Mouse (Mus musculus): ENCODE results near the gene Pon3.
"Not testable (repeated sequence)": the region's sequence is repeated elsewhere in the genome, so short reads cannot be mapped to it uniquely, and the experiment has no call there.

Gene Pon3

DNA sequence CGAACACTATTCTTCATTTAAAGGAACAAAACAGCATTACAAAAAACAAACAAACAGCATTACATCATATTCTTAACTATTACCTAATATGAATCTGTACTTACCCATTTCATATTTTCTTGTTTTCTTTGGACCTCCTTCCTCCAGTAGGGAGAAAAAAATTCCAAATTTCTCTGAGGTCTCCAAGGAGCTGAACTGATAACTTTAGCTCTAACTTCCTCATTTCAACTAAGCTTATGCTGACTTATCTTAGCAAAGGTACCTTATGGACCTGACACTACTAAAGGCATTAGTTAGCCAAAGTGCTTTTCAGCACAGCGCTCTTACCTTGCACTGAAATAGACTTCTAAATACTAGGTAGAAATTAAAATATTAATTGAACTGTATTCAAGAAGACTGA is 1.2 kb downstream of the Pon3 start:
- no peak for DNase-seq (ENCODE audit: low read depth, low spot score)

GRCm38 (mm10) chr6:5245926-5246325 is 10.2 kb downstream of the Pon3 start:
- no peak for DNase-seq (ENCODE audit: low read depth, low spot score)

DNA sequence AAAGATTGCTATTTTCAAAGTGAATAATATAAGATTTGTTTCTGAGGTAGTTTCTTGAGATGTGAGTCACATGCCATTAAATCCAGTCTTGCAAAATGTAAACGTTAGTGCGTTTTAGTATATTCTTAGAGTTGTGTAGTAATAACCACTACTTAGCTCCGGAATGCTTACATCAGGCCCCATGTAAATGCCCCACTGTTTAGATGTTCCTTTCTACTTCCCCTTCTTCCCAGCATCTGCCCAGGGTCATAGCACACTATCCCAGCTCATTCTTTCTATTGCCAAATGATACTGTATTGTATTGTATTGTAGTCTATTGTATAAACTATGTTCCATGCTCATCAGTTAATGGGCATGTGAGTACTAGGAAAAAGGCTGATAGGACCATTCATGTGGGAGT is 17.3 kb downstream of the Pon3 start:
- DNase-seq (ENCODE audit: low read depth, low spot score): no peak

GRCm38 (mm10) chr6:5237510-5237909 is 18.6 kb downstream of the Pon3 start:
- no peak for DNase-seq (ENCODE audit: low read depth, low spot score)

DNA sequence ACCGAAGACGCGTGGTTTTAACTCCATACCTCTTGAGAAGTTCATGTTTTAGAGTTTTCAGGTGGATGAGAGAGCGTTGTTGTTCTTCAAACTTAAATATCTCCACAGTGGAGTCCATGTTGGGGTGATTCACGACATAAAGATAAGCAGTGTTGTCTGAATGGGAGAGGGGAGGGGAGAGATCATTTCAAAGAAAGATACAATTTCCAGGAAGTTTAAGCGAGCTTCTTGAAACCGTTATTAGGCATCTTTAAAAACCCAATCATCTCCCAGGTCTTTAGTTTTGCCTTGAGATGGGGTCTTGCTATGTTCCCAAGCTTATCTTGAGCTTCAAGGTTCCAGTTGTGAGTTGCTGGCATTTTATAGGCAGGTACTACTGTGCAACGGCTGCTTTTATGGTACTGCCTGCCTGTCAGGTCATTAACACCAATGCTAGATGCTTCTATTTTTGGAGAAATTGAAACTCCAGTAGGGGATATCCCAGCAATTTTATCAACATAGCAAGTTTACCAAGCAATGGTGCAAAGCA is 19.2 kb downstream of the Pon3 start:
- no peak for DNase-seq (ENCODE audit: low read depth, low spot score)

GRCm38 (mm10) chr6:5234563-5234962 is 21.5 kb downstream of the Pon3 start:
- no peak for DNase-seq (ENCODE audit: low read depth, low spot score)

- no peak for DNase-seq (ENCODE audit: low read depth, low spot score)
Observed at GRCm38 (mm10) chr6:5233812-5234211, 22.3 kb downstream of the Pon3 start.

DNA sequence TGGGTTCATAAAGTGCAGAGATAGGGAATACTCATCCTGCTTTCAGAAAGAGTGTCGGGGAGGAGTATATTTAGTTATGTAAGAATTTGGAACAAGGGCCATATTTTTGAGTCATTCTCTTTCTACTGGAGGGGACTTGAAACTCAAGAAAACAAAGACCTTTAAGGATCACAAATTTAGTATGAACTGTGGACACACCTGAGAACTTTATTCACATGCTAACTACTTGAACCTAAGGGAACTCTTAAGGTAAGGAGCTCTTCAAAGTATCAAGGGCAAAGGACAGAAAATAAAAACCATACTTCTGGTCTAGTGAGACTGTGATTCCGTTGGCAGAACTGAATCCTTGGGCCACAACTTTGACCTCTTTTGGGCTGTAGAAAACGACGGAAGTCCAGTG is 24.1 kb downstream of the Pon3 start:
- DNase-seq (ENCODE audit: low read depth, low spot score): no peak

DNA sequence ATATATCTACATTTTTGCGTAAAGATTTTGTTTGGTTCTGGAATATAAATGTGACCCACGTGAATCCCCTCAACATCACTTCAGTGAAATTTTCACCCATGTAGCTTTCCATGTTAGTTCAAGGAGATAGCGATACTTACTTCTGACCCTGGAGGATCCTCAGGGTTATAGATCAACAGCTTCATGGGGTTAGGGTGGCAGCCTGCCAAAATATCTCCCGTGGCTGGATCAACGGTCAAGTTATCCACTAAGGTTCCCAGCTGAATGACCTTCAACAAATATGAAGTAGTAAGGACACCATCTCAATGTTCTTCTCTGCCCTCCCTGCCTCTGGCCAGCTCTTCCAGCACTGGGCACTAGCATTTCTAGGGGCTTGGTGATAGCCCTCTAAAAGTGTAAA is 25.8 kb downstream of the Pon3 start:
- DNase-seq (ENCODE audit: low read depth, low spot score): no peak

DNA sequence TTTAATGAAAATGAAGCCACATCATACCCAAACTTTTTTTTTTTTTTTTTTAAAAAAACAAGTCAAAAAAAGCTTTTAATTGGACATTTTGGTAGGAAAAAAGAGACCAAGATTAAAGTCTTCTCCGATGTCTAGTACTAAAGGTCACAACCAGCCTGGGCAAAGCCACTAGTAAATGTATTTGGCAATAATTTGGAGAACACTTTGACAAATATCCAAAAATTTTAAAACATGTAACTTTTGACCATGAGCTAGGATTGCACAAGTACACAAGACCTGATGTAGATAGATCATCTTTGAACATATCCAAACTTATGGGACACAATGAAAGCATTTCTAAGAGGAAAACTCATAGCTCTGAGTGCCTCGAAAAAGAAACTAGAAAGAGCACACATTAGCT is 32.5 kb downstream of the Pon3 start:
- DNase-seq (ENCODE audit: low read depth, low spot score): not testable (repeated sequence)

DNA sequence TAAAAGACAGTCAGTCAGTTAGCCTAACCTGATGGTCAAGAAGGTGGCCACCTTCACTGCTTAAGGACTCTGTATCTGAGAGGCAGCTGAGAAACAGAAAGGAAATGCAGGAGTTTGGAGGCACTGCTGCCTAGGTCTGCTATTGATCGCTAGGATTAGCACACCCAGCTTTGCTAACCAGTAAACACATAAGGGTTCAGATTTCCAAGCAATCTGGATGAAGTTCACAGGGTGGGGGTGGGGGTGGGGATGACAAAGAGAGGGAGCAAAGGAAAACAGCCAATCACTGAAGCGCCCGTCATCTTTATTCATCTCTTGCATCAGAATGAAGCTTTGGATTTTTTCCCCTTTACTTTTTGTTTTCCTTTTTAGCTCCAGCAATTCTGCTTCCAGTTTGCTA is 34.0 kb downstream of the Pon3 start:
- no peak for DNase-seq (ENCODE audit: low read depth, low spot score)

DNA sequence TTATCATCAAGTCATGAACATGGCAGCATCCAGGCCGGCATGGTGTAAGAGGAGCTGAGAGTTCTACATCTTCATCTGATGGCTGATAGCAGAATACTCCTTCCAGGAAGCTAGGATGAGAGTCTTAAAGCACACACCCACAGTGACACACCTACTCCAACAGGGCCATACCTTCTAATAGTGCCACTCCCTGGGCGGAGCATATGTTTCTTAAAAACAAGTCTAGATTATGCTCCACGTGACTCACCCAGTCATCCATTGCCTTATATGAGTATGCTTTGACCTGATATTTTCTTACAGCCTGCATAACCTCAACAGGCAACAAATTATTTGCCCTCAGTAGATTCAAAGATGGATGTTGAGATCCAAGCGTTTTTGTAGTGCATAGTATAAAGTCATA is 37.9 kb downstream of the Pon3 start:
- no peak for DNase-seq (ENCODE audit: low read depth, low spot score)

GRCm38 (mm10) chr6:5207817-5208216 is 48.3 kb downstream of the Pon3 start:
- DNase-seq (ENCODE audit: low read depth, low spot score): no peak

- DNase-seq (ENCODE audit: low read depth, low spot score): no peak
Observed at GRCm38 (mm10) chr6:5199916-5200315, 56.2 kb downstream of the Pon3 start.

GRCm38 (mm10) chr6:5199376-5199905 is 56.6 kb downstream of the Pon3 start:
- no peak for DNase-seq (ENCODE audit: low read depth, low spot score)

DNA sequence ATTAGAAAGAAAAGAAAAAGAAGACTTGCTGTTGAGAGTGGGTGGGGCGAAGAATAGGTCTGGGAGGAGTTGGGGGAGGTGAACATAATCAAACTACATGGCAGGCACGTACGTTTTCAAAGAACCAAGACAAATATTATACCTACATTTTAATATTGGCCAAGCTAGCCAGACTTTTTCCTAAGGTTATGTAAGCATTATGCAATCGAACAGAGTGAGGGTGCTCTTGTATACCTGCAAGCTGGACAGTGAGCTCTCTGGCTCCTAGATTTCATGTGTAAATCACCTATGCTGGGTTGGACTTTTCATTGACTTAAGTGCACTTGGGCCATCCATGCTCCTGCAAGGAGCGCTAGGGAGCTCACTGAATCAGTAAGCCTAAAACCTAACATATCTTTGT is 57.5 kb downstream of the Pon3 start:
- no peak for DNase-seq (ENCODE audit: low read depth, low spot score)

DNA sequence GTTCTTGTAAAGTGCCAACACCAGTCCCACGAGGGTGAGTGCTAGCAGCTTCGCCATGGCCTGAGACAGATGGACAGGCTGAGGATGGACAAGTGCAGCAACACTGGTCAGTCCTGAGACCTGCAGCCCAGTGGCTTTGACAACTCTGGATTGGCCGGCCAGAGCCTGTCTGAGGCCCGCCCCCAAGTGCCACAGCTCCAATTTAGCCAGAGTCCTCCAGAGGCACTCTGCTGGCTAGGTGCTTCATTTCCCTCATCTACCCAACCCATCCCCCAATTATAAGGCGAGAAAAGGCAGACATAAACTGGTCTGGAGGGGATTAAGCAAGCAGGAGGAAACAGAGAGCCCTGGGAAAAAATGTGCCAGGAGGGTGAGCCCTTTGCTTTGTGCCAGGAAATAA is 62.4 kb downstream of the Pon3 start, which contains the start of gene Pon1:
Gene Pon1, minus strand, starts transcription at position 254 of the 400 bp plus-strand sequence.
- no peak for DNase-seq (ENCODE audit: low read depth, low spot score)

- DNase-seq (ENCODE audit: low read depth, low spot score): no peak
Observed at GRCm38 (mm10) chr6:5190761-5191160, 65.3 kb downstream of the Pon3 start.

DNA sequence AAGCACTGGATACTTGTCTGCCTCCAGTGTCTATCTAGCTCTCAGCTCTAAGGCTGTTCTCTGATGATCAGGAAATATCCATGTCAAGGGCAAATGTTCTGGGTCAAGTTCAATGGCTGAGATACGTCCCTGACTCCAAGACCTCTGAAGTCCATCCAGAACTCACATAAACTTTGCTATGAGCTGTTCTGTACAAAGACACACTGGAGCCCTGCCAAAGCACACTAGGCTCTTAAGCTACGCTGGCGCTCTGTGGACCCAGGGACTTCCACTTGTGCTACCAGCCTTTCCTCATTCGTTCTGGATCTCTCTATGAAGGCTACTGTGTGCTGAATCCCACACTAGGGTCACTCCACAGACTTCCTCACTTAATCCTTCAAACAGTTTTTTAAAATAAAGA is 66.6 kb downstream of the Pon3 start:
- DNase-seq (ENCODE audit: low read depth, low spot score): no peak

DNA sequence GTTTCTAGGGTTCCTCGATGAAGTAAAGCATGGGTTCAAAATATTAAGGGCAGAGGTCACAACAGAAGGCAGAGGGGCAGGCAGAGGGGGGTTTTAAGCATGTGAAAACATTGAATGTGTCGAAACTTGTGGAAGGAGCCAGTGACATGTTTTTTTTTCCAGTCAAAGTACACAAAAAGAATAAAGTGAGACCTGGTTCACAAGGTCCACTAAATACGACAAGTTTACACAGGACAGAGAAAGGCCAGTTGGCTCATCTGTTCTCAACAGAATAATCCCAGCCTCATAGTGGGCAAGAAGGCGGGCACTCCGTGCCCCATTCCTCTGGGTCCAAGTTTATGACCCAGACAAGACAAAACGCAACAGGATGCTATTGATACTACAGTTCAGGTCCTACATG is 67.1 kb downstream of the Pon3 start:
- DNase-seq (ENCODE audit: low read depth, low spot score): no peak

GRCm38 (mm10) chr6:5188036-5188435 is 68.0 kb downstream of the Pon3 start:
- DNase-seq (ENCODE audit: low read depth, low spot score): no peak

- no peak for DNase-seq (ENCODE audit: low read depth, low spot score)
Observed at GRCm38 (mm10) chr6:5187586-5187985, 68.5 kb downstream of the Pon3 start.

DNA sequence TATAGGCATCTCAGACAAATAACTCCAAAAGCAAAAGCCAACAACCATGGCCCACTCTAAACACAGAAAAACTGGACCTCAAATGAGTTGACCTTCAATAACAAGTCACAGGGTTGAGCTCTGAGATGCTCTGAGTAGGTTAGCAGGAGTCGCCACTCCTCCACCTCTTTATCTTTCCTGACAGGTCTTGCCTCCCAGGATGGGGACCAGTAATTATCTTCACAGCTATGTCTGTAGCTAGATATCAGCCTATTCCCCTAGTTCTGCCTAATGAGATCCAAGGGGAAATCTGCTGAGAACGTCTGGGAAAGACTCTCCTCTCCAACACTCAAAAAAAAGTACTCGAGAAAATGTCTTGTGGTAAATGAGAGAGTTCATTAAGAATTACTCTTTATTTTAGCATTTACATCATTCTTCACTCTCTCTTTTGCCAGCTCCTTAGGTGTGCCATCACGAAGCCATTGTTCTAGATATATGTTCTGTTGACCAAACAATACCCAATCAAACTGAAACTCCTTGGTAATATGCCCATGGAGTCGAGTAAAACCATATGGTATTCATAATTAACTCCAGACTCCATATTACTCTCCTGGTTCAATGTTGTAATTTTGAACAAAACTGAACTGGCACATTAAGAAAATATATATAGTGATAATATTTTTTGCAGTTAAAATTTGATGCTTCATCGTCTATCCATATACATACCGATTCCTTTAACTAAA is 69.7 kb downstream of the Pon3 start:
- DNase-seq (ENCODE audit: low read depth, low spot score): no peak

Measured in brain, embryonic 18.5 days (tissue).